Mouse (Mus musculus) heart, adult 2 months (tissue): Measurements from ENCODE around the gene Mag.

Source experiments
- CTCF ChIP-seq: fragments of 200-600 bp; IDR thresholded peaks from 2 replicates; pipeline ENCODE4 v1.8.1; 2022; ENCODE audit warnings: antibody characterized with exemption, mild to moderate bottlenecking, moderate library complexity
- POLR2A ChIP-seq: fragments of 200-500 bp; IDR thresholded peaks from 2 replicates; pipeline ENCODE4 v1.6.1; 2011; ENCODE audit warnings: mild to moderate bottlenecking, low read depth, low read length, control low read depth; ENCODE audit not compliant: insufficient read depth

GRCm38 (mm10) chr7:30859635-30860402, 54.9 kb downstream of the Mag start:
- no peak for TF ChIP-seq POLR2A
- peak; percentile 73 for TF ChIP-seq CTCF
